Mouse (Mus musculus): ENCODE data around the gene Gsk3b. TPM values are rescaled to one million over a fixed set of nuclear protein-coding genes. Genes with fewer than 3 reads are reported as not detected.

Gsk3b gene
- polyA plus RNA-seq, 1 experiment from 2014 or later = 197 TPM

GRCm38 (mm10) chr16:38239729-38240128 lies 150.9 kb downstream of the Gsk3b start:
- no peaks in the 10 kb centered on the region for H3K4me1 ChIP-seq (ENCODE audit: control insufficient read depth, insufficient read depth, low read length)
- no peaks in the 10 kb centered on the region for H3K27me3 ChIP-seq (ENCODE audit: control insufficient read depth, insufficient read depth, low read length)
- H3K9me3 ChIP-seq (ENCODE audit: control insufficient read depth, low read length) = no peaks in the 10 kb centered on the region
- DNase-seq = peak; percentile 58
- ATAC-seq (ENCODE audit: low FRiP score, low TSS enrichment) = no peak
- WGBS = 86% methylated on average over 5 of the region's 5 CpGs
- H3K4me2 ChIP-seq (ENCODE audit: low read length) = no peak overlapping the region
- H3K36me3 ChIP-seq (ENCODE audit: control insufficient read depth, insufficient read depth, low read length) = peaks cover 49% of the 10 kb centered on the region
- no peak overlapping the region for H3K9ac ChIP-seq (replicated peaks; ENCODE audit: low read length)
- no peak overlapping the region for H3K27ac ChIP-seq (replicated peaks; ENCODE audit: low read depth, low read length)
- no peak overlapping the region for H3K4me3 ChIP-seq (replicated peaks; ENCODE audit: low read depth, low read length)

- H3K9ac ChIP-seq (replicated peaks; ENCODE audit: low read length) = no peak overlapping the region
- H3K4me3 ChIP-seq (replicated peaks; ENCODE audit: low read depth, low read length) = no peak overlapping the region
- H3K36me3 ChIP-seq (ENCODE audit: control insufficient read depth, insufficient read depth, low read length) = peaks cover 50% of the 10 kb centered on the region
- H3K9me3 ChIP-seq (ENCODE audit: control insufficient read depth, low read length) = no peaks in the 10 kb centered on the region
- no peak overlapping the region for H3K4me2 ChIP-seq (ENCODE audit: low read length)
- no peak overlapping the region for H3K27ac ChIP-seq (replicated peaks; ENCODE audit: low read depth, low read length)
- H3K4me1 ChIP-seq (ENCODE audit: control insufficient read depth, insufficient read depth, low read length) = no peaks in the 10 kb centered on the region
- no peaks in the 10 kb centered on the region for H3K27me3 ChIP-seq (ENCODE audit: control insufficient read depth, insufficient read depth, low read length)
- ATAC-seq (ENCODE audit: low FRiP score, low TSS enrichment) = no peak
- 98% methylated on average over 10 of the region's 10 CpGs for WGBS
- no peak for DNase-seq
Observed at GRCm38 (mm10) chr16:38240167-38240566, 151.4 kb downstream of the Gsk3b start.

- Histone ChIP-seq H3K4me3 (replicated peaks; ENCODE audit: low read depth, low read length) (no peak overlapping the region), H3K27me3 (ENCODE audit: control insufficient read depth, insufficient read depth, low read length) (no peaks in the 10 kb centered on the region), H3K4me2 (ENCODE audit: low read length) (no peak overlapping the region), H3K4me1 (ENCODE audit: control insufficient read depth, insufficient read depth, low read length) (no peaks in the 10 kb centered on the region), H3K9ac (replicated peaks; ENCODE audit: low read length) (no peak overlapping the region), H3K36me3 (ENCODE audit: control insufficient read depth, insufficient read depth, low read length) (peaks cover 38% of the 10 kb centered on the region), H3K27ac (replicated peaks; ENCODE audit: low read depth, low read length) (no peak overlapping the region), H3K9me3 (ENCODE audit: control insufficient read depth, low read length) (no peaks in the 10 kb centered on the region)
- ATAC-seq (ENCODE audit: low FRiP score, low TSS enrichment) (no peak), DNase-seq (no peak)
- 93% methylated on average over 6 of the region's 6 CpGs for WGBS
Observed at GRCm38 (mm10) chr16:38244111-38244510, 155.3 kb downstream of the Gsk3b start.

GRCm38 (mm10) chr16:38245379-38245778 lies 156.6 kb downstream of the Gsk3b start:
- no peaks in the 10 kb centered on the region for H3K27me3 ChIP-seq (ENCODE audit: control insufficient read depth, insufficient read depth, low read length)
- ATAC-seq (ENCODE audit: low FRiP score, low TSS enrichment) (no peak), DNase-seq (no peak)
- H3K4me2 ChIP-seq (ENCODE audit: low read length) = no peak overlapping the region
- H3K4me3 ChIP-seq (replicated peaks; ENCODE audit: low read depth, low read length) = no peak overlapping the region
- no peak overlapping the region for H3K9ac ChIP-seq (replicated peaks; ENCODE audit: low read length)
- 69% methylated on average over 2 of the region's 2 CpGs for WGBS
- no peaks in the 10 kb centered on the region for H3K9me3 ChIP-seq (ENCODE audit: control insufficient read depth, low read length)
- H3K36me3 ChIP-seq (ENCODE audit: control insufficient read depth, insufficient read depth, low read length) = peaks cover 32% of the 10 kb centered on the region
- H3K27ac ChIP-seq (replicated peaks; ENCODE audit: low read depth, low read length) = no peak overlapping the region
- H3K4me1 ChIP-seq (ENCODE audit: control insufficient read depth, insufficient read depth, low read length) = no peaks in the 10 kb centered on the region

GRCm38 (mm10) chr16:38245849-38246585 lies 157.2 kb downstream of the Gsk3b start:
- Histone ChIP-seq H3K9me3 (ENCODE audit: control insufficient read depth, low read length) (no peaks in the 10 kb centered on the region), H3K36me3 (ENCODE audit: control insufficient read depth, insufficient read depth, low read length) (peaks cover 26% of the 10 kb centered on the region), H3K27me3 (ENCODE audit: control insufficient read depth, insufficient read depth, low read length) (no peaks in the 10 kb centered on the region), H3K4me3 (replicated peaks; ENCODE audit: low read depth, low read length) (no peak overlapping the region), H3K9ac (replicated peaks; ENCODE audit: low read length) (no peak overlapping the region), H3K4me1 (ENCODE audit: control insufficient read depth, insufficient read depth, low read length) (no peaks in the 10 kb centered on the region), H3K4me2 (ENCODE audit: low read length) (no peak overlapping the region), H3K27ac (replicated peaks; ENCODE audit: low read depth, low read length) (no peak overlapping the region)
- ATAC-seq (ENCODE audit: low FRiP score, low TSS enrichment) (no peak), DNase-seq (no peak)
- WGBS = 89% methylated on average over 5 of the region's 5 CpGs

GRCm38 (mm10) chr16:38248331-38248961 lies 159.6 kb downstream of the Gsk3b start:
- peaks cover 8% of the 10 kb centered on the region for H3K36me3 ChIP-seq (ENCODE audit: control insufficient read depth, insufficient read depth, low read length)
- ATAC-seq (ENCODE audit: low FRiP score, low TSS enrichment) = no peak
- H3K27ac ChIP-seq (replicated peaks; ENCODE audit: low read depth, low read length) = no peak overlapping the region
- no peak overlapping the region for H3K4me2 ChIP-seq (ENCODE audit: low read length)
- no peak overlapping the region for H3K9ac ChIP-seq (replicated peaks; ENCODE audit: low read length)
- H3K9me3 ChIP-seq (ENCODE audit: control insufficient read depth, low read length) = no peaks in the 10 kb centered on the region
- no peaks in the 10 kb centered on the region for H3K27me3 ChIP-seq (ENCODE audit: control insufficient read depth, insufficient read depth, low read length)
- no peaks in the 10 kb centered on the region for H3K4me1 ChIP-seq (ENCODE audit: control insufficient read depth, insufficient read depth, low read length)
- DNase-seq = no peak
- H3K4me3 ChIP-seq (replicated peaks; ENCODE audit: low read depth, low read length) = no peak overlapping the region
- WGBS = 68% methylated on average over 13 of the region's 13 CpGs

- no peaks in the 10 kb centered on the region for H3K36me3 ChIP-seq (ENCODE audit: control insufficient read depth, insufficient read depth, low read length)
- no peak overlapping the region for H3K27ac ChIP-seq (replicated peaks; ENCODE audit: low read depth, low read length)
- H3K4me1 ChIP-seq (ENCODE audit: control insufficient read depth, insufficient read depth, low read length) = no peaks in the 10 kb centered on the region
- no peaks in the 10 kb centered on the region for H3K27me3 ChIP-seq (ENCODE audit: control insufficient read depth, insufficient read depth, low read length)
- ATAC-seq (ENCODE audit: low FRiP score, low TSS enrichment) (no peak), DNase-seq (no peak)
- H3K4me3 ChIP-seq (replicated peaks; ENCODE audit: low read depth, low read length) = no peak overlapping the region
- no peaks in the 10 kb centered on the region for H3K9me3 ChIP-seq (ENCODE audit: control insufficient read depth, low read length)
- WGBS = 96% methylated on average over 6 of the region's 6 CpGs
- H3K4me2 ChIP-seq (ENCODE audit: low read length) = no peak overlapping the region
- no peak overlapping the region for H3K9ac ChIP-seq (replicated peaks; ENCODE audit: low read length)
Observed at GRCm38 (mm10) chr16:38250467-38250866, 161.7 kb downstream of the Gsk3b start.

GRCm38 (mm10) chr16:38254001-38254400 lies 165.2 kb downstream of the Gsk3b start:
- no peak overlapping the region for H3K4me3 ChIP-seq (replicated peaks; ENCODE audit: low read depth, low read length)
- no peak overlapping the region for H3K9ac ChIP-seq (replicated peaks; ENCODE audit: low read length)
- ATAC-seq (ENCODE audit: low FRiP score, low TSS enrichment) (no peak), DNase-seq (no peak)
- H3K4me2 ChIP-seq (ENCODE audit: low read length) = no peak overlapping the region
- no peaks in the 10 kb centered on the region for H3K27me3 ChIP-seq (ENCODE audit: control insufficient read depth, insufficient read depth, low read length)
- H3K9me3 ChIP-seq (ENCODE audit: control insufficient read depth, low read length) = no peaks in the 10 kb centered on the region
- H3K27ac ChIP-seq (replicated peaks; ENCODE audit: low read depth, low read length) = no peak overlapping the region
- H3K36me3 ChIP-seq (ENCODE audit: control insufficient read depth, insufficient read depth, low read length) = no peaks in the 10 kb centered on the region
- WGBS = 85% methylated on average over 14 of the region's 14 CpGs
- no peaks in the 10 kb centered on the region for H3K4me1 ChIP-seq (ENCODE audit: control insufficient read depth, insufficient read depth, low read length)

GRCm38 (mm10) chr16:38255107-38255506 lies 166.3 kb downstream of the Gsk3b start:
- 75% methylated on average over 4 of the region's 4 CpGs for WGBS
- H3K9ac ChIP-seq (replicated peaks; ENCODE audit: low read length) = no peak overlapping the region
- no peak for ATAC-seq (ENCODE audit: low FRiP score, low TSS enrichment)

More at GRCm38 (mm10) chr16:38255107-38255506, 166.3 kb downstream of the Gsk3b start:
- H3K27me3 ChIP-seq (ENCODE audit: control insufficient read depth, insufficient read depth, low read length) = no peaks in the 10 kb centered on the region
- H3K36me3 ChIP-seq (ENCODE audit: control insufficient read depth, insufficient read depth, low read length) = no peaks in the 10 kb centered on the region
- no peaks in the 10 kb centered on the region for H3K4me1 ChIP-seq (ENCODE audit: control insufficient read depth, insufficient read depth, low read length)
- no peak overlapping the region for H3K4me3 ChIP-seq (replicated peaks; ENCODE audit: low read depth, low read length)
- DNase-seq = no peak
- H3K4me2 ChIP-seq (ENCODE audit: low read length) = no peak overlapping the region
- no peaks in the 10 kb centered on the region for H3K9me3 ChIP-seq (ENCODE audit: control insufficient read depth, low read length)
- H3K27ac ChIP-seq (replicated peaks; ENCODE audit: low read depth, low read length) = no peak overlapping the region
